Mouse (Mus musculus) bone marrow, adult 2 months (tissue): ENCODE results near the gene Zdhhc9. TPM values are rescaled to one million over a fixed set of nuclear protein-coding genes. Genes with fewer than 3 reads are reported as not detected.

Experiments used
- H3K27ac ChIP-seq: fragments of 200-500 bp; 2 replicates; pipeline ENCODE4 v1.5.1; 2012; ENCODE audit warnings: low read depth, mild to moderate bottlenecking, control low read depth, inconsistent platforms, low read length; ENCODE audit not compliant: control insufficient read depth, poor library complexity, insufficient read depth
- H3K4me1 ChIP-seq: fragments of 200-500 bp; 2 replicates; pipeline ENCODE4 v1.6.1; 2011; ENCODE audit warnings: low read length; ENCODE audit not compliant: control insufficient read depth, insufficient read depth
- H3K4me3 ChIP-seq: fragments of 200-500 bp; replicated peaks from 2 replicates; pipeline ENCODE3; 2011; ENCODE audit warnings: mild to moderate bottlenecking, low read depth, low read length, control low read depth; ENCODE audit not compliant: control insufficient read depth
- CTCF ChIP-seq: fragments of 200-500 bp; IDR thresholded peaks from 2 replicates; pipeline ENCODE4 v1.5.1; 2011; ENCODE audit warnings: low read length, control low read depth; ENCODE audit not compliant: control insufficient read depth, insufficient read depth
- POLR2A ChIP-seq: fragments of 200-500 bp; IDR thresholded peaks from 2 replicates; pipeline ENCODE4 v1.6.1; 2011; ENCODE audit warnings: low read depth, mild to moderate bottlenecking, control low read depth, low read length, borderline replicate concordance; ENCODE audit not compliant: control insufficient read depth
- WGBS: fragments of 180-500 bp; shearing (Covaris S2); methylation state at CpG from one replicate; pipeline ENCODE4 v1.1.7; 2018; 5-methylcytosine and 5-hydroxymethylcytosine counted together
- polyA plus RNA-seq: library from polyadenylated mRNA; stranded (reverse); fragments of >200 nt; gene quantifications from 2 replicates; pipeline ENCODE4 v1.2.4, GENCODE M21; 2011; ENCODE audit warnings: low replicate concordance; ENCODE audit not compliant: missing spikeins, insufficient read depth, insufficient read length

Zdhhc9 gene
- polyA plus RNA-seq, 1 experiment: 14.2 TPM

- TF ChIP-seq CTCF (no peak), POLR2A (no peak)
- H3K4me1 ChIP-seq: no peaks in the 10 kb centered on the region
- H3K4me3 ChIP-seq: no peak overlapping the region
- whole genome bisulfite sequencing: 91% methylated on average over 3 of the region's 3 CpGs
- H3K27ac ChIP-seq: no peak overlapping the region
Measured at GRCm38 (mm10) chrX:48197856-48198255, 10.8 kb downstream of the Zdhhc9 start.

GRCm38 (mm10) chrX:48193235-48194152, 15.2 kb downstream of the Zdhhc9 start:
- no peaks in the 10 kb centered on the region for H3K4me1 ChIP-seq
- 80% methylated on average over 14 of the region's 14 CpGs for WGBS
- TF ChIP-seq CTCF (no peak), POLR2A (no peak)
- H3K4me3 ChIP-seq: no peak overlapping the region
- no peak overlapping the region for H3K27ac ChIP-seq

- H3K4me1 ChIP-seq: no peaks in the 10 kb centered on the region
- TF ChIP-seq CTCF (no peak), POLR2A (no peak)
- 77% methylated on average over 6 of the region's 6 CpGs for WGBS
- H3K4me3 ChIP-seq: no peak overlapping the region
- no peak overlapping the region for H3K27ac ChIP-seq
Measured at GRCm38 (mm10) chrX:48191261-48191660, 17.4 kb downstream of the Zdhhc9 start.

- TF ChIP-seq CTCF: no peak
- no peak for TF ChIP-seq POLR2A
- Histone ChIP-seq H3K4me3 (no peak overlapping the region), H3K27ac (no peak overlapping the region), H3K4me1 (no peaks in the 10 kb centered on the region)
- 88% methylated on average over 3 of the region's 3 CpGs for whole genome bisulfite sequencing
Measured at GRCm38 (mm10) chrX:48184703-48185102, 24.0 kb downstream of the Zdhhc9 start.

GRCm38 (mm10) chrX:48181844-48182243, 26.8 kb downstream of the Zdhhc9 start:
- 85% methylated on average over 6 of the region's 6 CpGs for WGBS
- Histone ChIP-seq H3K4me1 (no peaks in the 10 kb centered on the region), H3K27ac (no peak overlapping the region), H3K4me3 (no peak overlapping the region)
- TF ChIP-seq POLR2A: no peak
- TF ChIP-seq CTCF: no peak

GRCm38 (mm10) chrX:48170368-48170767, 38.3 kb downstream of the Zdhhc9 start:
- TF ChIP-seq POLR2A (no peak), CTCF (no peak)
- Histone ChIP-seq H3K4me1 (peaks cover 4% of the 10 kb centered on the region), H3K4me3 (no peak overlapping the region), H3K27ac (no peak overlapping the region)
- 38% methylated on average over 1 of the region's 1 CpGs for WGBS

GRCm38 (mm10) chrX:48169892-48170291, 38.8 kb downstream of the Zdhhc9 start:
- TF ChIP-seq POLR2A (no peak), CTCF (no peak)
- H3K27ac ChIP-seq: no peak overlapping the region
- H3K4me1 ChIP-seq: no peaks in the 10 kb centered on the region; the same call in 1 of the 2 replicates
- H3K4me3 ChIP-seq: no peak overlapping the region
- 64% methylated on average over 1 of the region's 1 CpGs for whole genome bisulfite sequencing

GRCm38 (mm10) chrX:48158229-48158919, 50.3 kb downstream of the Zdhhc9 start:
- WGBS: 82% methylated on average over 11 of the region's 11 CpGs
- Histone ChIP-seq H3K4me1 (no peaks in the 10 kb centered on the region; the same call in 1 of the 2 replicates), H3K27ac (no peak overlapping the region), H3K4me3 (no peak overlapping the region)
- no peak for TF ChIP-seq POLR2A
- no peak for TF ChIP-seq CTCF
